Mouse (Mus musculus) liver, postnatal 0 days (tissue): ENCODE measurements around the gene Kmt5a. TPM values are rescaled to one million over a fixed set of nuclear protein-coding genes. Genes with fewer than 3 reads are reported as not detected.

Experiments
- ATAC-seq: fragments of 200-750 bp; cut with Nextera tagmentation; 2 replicates; pipeline ENCODE4 v1.8.0; 2017; ENCODE audit warnings: mild to moderate bottlenecking, moderate library complexity
- DNase-seq: peaks from one replicate; pipeline ENCODE4 v3.0.0-alpha.2; 2016
- H3K27ac ChIP-seq: fragments of 300-500 bp; sonication (generic); 2 replicates; pipeline ENCODE4 v1.5.1; 2014; ENCODE audit warnings: antibody characterized with exemption, moderate library complexity, mild to moderate bottlenecking, low read depth
- H3K27me3 ChIP-seq: fragments of 300-500 bp; sonication (generic); 2 replicates; pipeline ENCODE4 v1.6.1; 2014; ENCODE audit warnings: low read length, control low read depth, mixed read lengths; ENCODE audit not compliant: insufficient read depth
- H3K36me3 ChIP-seq: fragments of 300-500 bp; sonication (generic); replicated peaks from 2 replicates; pipeline ENCODE4 v1.6.1; 2014; ENCODE audit warnings: mild to moderate bottlenecking, control low read depth, low read length, moderate library complexity, mixed read lengths; ENCODE audit not compliant: insufficient read depth
- H3K4me1 ChIP-seq: fragments of 300-500 bp; sonication (generic); 2 replicates; pipeline ENCODE4 v1.6.1; 2014; ENCODE audit warnings: antibody characterized with exemption, mild to moderate bottlenecking, control low read depth; ENCODE audit not compliant: insufficient read depth
- H3K4me2 ChIP-seq: fragments of 300-500 bp; sonication (generic); 2 replicates; pipeline ENCODE4 v1.6.1; 2014; ENCODE audit warnings: low read depth, mild to moderate bottlenecking, low read length, moderate library complexity, mixed read lengths
- H3K4me3 ChIP-seq: fragments of 300-500 bp; sonication (generic); 2 replicates; pipeline ENCODE4 v1.5.1; 2014; ENCODE audit warnings: low read depth, low read length
- H3K9ac ChIP-seq: fragments of 300-500 bp; sonication (generic); replicated peaks from 2 replicates; pipeline ENCODE4 v1.6.1; 2014; ENCODE audit warnings: mild to moderate bottlenecking, moderate library complexity
- H3K9me3 ChIP-seq: fragments of 300-500 bp; sonication (generic); 2 replicates; pipeline ENCODE4 v1.6.1; 2016; ENCODE audit warnings: mild to moderate bottlenecking, control low read depth, low read length, mixed read lengths
- CTCF ChIP-seq: sonication (generic); IDR thresholded peaks from 2 replicates; pipeline ENCODE4 v1.5.1; 2016; ENCODE audit warnings: antibody characterized with exemption, low read depth
- EP300 ChIP-seq: IDR thresholded peaks from 2 replicates; pipeline ENCODE4 v1.6.1; 2016; ENCODE audit warnings: antibody characterized with exemption, low read depth, mild to moderate bottlenecking
- WGBS: fragments of 180-500 bp; shearing (Covaris S2); extraction: QIAGEN DNeasy Blood & Tissue Kit; methylation state at CpG from one replicate; pipeline ENCODE4 v1.1.7; 2014; ENCODE audit not compliant: insufficient replicate concordance; 5-methylcytosine and 5-hydroxymethylcytosine counted together
- polyA plus RNA-seq: library from polyadenylated mRNA; unstranded; fragments of >200 nt; fragmentation: Nextera tagmentation; extraction: Ambion mirVana; gene quantifications from 2 replicates; pipeline ENCODE4 v1.2.1, GENCODE M21; 2015

Kmt5a gene
- polyA plus RNA-seq, 1 experiment from 2014 or later, result 26.7 TPM

GRCm38 (mm10) chr5:124462297-124463025 is 22.7 kb downstream of the Kmt5a start:
- TF ChIP-seq CTCF, result no peak
- no peak for TF ChIP-seq EP300
- Histone ChIP-seq H3K4me1 (no peaks in the 10 kb centered on the region), H3K27me3 (no peaks in the 10 kb centered on the region), H3K9ac (no peak overlapping the region), H3K4me2 (no peak overlapping the region), H3K4me3 (no peak overlapping the region), H3K36me3 (peaks cover 57% of the 10 kb centered on the region), H3K27ac (no peak overlapping the region), H3K9me3 (no peaks in the 10 kb centered on the region)
- ATAC-seq (no peak), DNase-seq (no peak)
- WGBS, result 90% methylated on average over 8 of the region's 8 CpGs

GRCm38 (mm10) chr5:124463462-124463861 is 23.7 kb downstream of the Kmt5a start:
- Histone ChIP-seq H3K9me3 (no peaks in the 10 kb centered on the region), H3K4me1 (no peaks in the 10 kb centered on the region), H3K9ac (no peak overlapping the region), H3K27ac (no peak overlapping the region), H3K27me3 (no peaks in the 10 kb centered on the region), H3K4me3 (no peak overlapping the region), H3K36me3 (peaks cover 50% of the 10 kb centered on the region), H3K4me2 (no peak overlapping the region)
- WGBS, result 88% methylated on average over 5 of the region's 5 CpGs
- peak; percentile 9 for DNase-seq
- no peak for ATAC-seq
- no peak for TF ChIP-seq EP300
- no peak for TF ChIP-seq CTCF

DNA sequence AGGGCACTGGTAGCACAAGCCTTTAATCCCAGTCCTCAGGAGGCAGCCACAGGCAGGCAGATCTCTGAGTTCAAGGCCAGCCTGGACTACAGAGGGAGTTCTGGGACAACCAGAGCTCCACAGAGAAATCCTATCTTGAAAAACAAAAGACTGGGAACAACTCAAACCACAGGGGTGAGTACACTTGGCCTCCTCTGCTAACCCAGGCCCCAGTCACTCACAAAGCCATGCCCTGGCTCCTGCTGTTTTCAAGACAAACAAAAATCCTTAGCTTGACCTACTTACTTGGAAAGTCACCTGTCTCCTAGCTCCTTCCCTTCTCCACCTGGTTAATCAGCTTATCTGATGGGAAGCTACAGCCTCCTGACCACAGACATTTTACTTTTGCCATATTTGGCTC is 25.2 kb downstream of the Kmt5a start:
- Histone ChIP-seq H3K4me2 (no peak overlapping the region), H3K27ac (no peak overlapping the region), H3K9ac (no peak overlapping the region), H3K9me3 (no peaks in the 10 kb centered on the region), H3K4me3 (no peak overlapping the region), H3K27me3 (no peaks in the 10 kb centered on the region), H3K4me1 (no peaks in the 10 kb centered on the region), H3K36me3 (peaks cover 42% of the 10 kb centered on the region)
- no peak for TF ChIP-seq EP300
- TF ChIP-seq CTCF, result no peak
- no peak for DNase-seq
- ATAC-seq, result no peak

GRCm38 (mm10) chr5:124467766-124468165 is 28.0 kb downstream of the Kmt5a start:
- no peak overlapping the region for H3K4me3 ChIP-seq
- no peak overlapping the region for H3K9ac ChIP-seq
- DNase-seq (no peak), ATAC-seq (no peak)
- H3K4me1 ChIP-seq, result no peaks in the 10 kb centered on the region
- peaks cover 28% of the 10 kb centered on the region for H3K36me3 ChIP-seq
- WGBS, result 54% methylated on average over 1 of the region's 1 CpGs
- TF ChIP-seq EP300 (no peak), CTCF (no peak)
- no peaks in the 10 kb centered on the region for H3K27me3 ChIP-seq
- H3K27ac ChIP-seq, result no peak overlapping the region
- H3K4me2 ChIP-seq, result no peak overlapping the region
- H3K9me3 ChIP-seq, result no peaks in the 10 kb centered on the region

GRCm38 (mm10) chr5:124468365-124468764 is 28.6 kb downstream of the Kmt5a start:
- H3K9me3 ChIP-seq, result no peaks in the 10 kb centered on the region
- H3K36me3 ChIP-seq, result peaks cover 23% of the 10 kb centered on the region
- no peaks in the 10 kb centered on the region for H3K4me1 ChIP-seq
- no peak overlapping the region for H3K27ac ChIP-seq
- no peak overlapping the region for H3K9ac ChIP-seq
- TF ChIP-seq CTCF (no peak), EP300 (no peak)
- no peak overlapping the region for H3K4me2 ChIP-seq
- no peak overlapping the region for H3K4me3 ChIP-seq
- DNase-seq (no peak), ATAC-seq (no peak)
- WGBS, result 81% methylated on average over 7 of the region's 7 CpGs
- H3K27me3 ChIP-seq, result no peaks in the 10 kb centered on the region

DNA sequence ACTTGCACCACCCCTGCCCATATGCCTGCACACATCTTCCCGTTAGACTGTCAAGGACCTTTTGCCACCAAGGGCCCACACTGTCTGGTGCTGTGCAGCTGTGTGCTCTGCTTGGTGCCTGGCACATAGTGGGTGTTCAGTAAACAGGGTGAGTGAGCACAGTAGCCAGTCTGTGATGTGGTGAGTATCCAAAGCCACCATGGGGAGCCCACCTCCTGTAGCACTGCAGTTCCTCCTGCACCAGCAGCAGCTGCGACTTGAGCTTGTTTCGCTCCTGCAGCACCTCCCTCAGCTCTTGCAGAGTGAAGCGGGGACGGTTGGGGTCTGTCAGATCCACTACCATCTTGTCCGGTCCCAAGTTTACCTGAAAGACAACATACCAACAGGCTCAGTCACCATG is 29.8 kb downstream of the Kmt5a start:
- DNase-seq, result no peak
- 95% methylated on average over 6 of the region's 6 CpGs for WGBS

DNA sequence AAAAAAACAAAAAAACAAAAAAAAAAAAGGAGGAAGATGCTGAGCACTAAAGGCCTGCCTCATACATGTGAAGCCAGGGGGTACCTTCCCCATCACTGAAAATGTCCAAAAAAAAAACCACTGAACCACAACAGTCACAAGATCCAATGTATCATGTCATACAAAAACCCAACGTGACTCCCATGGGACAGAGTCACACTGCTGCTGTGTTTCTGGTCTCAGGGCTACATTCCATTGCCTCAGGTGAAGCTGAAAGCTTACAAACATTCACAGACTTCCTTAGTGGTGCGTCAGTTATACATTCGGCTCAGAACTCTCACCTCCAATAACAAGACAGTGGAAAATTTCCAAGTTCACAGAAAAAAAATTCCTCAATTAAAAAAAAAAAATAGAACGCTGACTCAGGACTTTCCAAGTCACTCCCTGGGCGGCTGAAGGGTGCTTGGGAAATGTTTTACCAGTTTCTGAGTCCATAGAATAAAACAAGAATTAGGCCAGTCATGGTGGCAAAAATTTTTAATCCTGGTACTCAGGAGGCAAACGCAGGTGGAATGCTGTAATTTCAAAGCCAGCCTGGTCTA is 31.0 kb downstream of the Kmt5a start:
- no peak for TF ChIP-seq EP300
- Histone ChIP-seq H3K4me1 (no peaks in the 10 kb centered on the region; the same call in 1 of the 2 replicates), H3K27ac (no peak overlapping the region), H3K4me2 (no peak overlapping the region), H3K36me3 (peaks cover 17% of the 10 kb centered on the region; the same call in 1 of the 2 replicates), H3K4me3 (no peak overlapping the region), H3K9ac (no peak overlapping the region), H3K27me3 (no peaks in the 10 kb centered on the region), H3K9me3 (no peaks in the 10 kb centered on the region)
- no peak for DNase-seq
- WGBS, result 75% methylated on average over 6 of the region's 6 CpGs
- no peak for ATAC-seq

More for the DNA sequence above, 29.8 kb downstream of the Kmt5a start:
- no peaks in the 10 kb centered on the region for H3K9me3 ChIP-seq
- no peak for ATAC-seq
- no peak overlapping the region for H3K4me3 ChIP-seq
- no peaks in the 10 kb centered on the region for H3K4me1 ChIP-seq
- no peak for TF ChIP-seq CTCF
- TF ChIP-seq EP300, result no peak
- peaks cover 21% of the 10 kb centered on the region for H3K36me3 ChIP-seq
- no peak overlapping the region for H3K4me2 ChIP-seq
- no peak overlapping the region for H3K9ac ChIP-seq
- H3K27me3 ChIP-seq, result no peaks in the 10 kb centered on the region
- no peak overlapping the region for H3K27ac ChIP-seq
